Mouse (Mus musculus) cerebellum, adult 11-12 months (tissue): ENCODE data around the gene Tmem213.

ENCODE experiments used
- DNase-seq: peaks from one replicate; pipeline ENCODE4 v3.0.0; 2022

The Tmem213 gene

DNA sequence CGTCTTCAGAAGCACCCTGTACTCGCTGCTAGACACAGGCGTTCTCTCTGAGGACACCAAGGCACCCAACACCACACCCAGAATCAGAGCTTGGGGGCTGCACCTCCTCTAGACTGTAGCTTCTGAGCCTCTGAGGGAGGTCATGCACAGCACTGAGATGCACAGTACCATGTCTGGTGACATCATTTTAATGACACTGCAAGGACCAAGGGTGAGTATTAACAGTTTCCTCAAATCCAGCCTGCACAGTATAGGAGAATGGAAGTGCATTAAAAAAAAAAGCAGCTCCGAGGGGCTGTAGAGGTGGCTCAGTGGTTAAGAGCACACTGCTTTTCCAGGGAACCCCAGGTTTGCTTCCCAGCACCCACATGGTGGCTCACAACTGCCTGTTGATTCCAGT is 50.5 kb downstream of the Tmem213 start:
- no peak for DNase-seq

- DNase-seq, result peak; percentile 80
Observed at GRCm38 (mm10) chr6:38160102-38160501, 51.0 kb downstream of the Tmem213 start.

DNA sequence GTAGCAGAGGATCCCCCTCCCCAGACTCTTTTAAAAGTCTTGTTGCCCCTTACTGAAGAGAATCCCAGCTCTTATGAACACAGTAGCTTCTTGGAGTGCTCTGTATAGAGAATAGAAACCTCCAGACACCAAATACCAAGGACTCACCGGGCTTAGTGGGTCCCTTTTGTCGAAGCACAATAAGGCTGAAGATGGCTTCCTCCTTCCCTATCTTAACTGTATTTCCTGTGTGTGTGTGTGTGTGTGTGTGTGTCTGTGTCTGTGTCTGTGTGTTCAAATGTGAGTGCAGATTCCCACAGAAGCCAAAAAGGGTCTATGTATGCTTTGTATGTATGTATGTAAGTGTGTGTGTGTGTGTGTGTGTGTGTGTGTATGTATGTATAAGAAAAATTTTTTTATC is 51.5 kb downstream of the Tmem213 start:
- DNase-seq, result no peak

- no peak for DNase-seq
Observed at GRCm38 (mm10) chr6:38162825-38163504, 53.9 kb downstream of the Tmem213 start.

DNA sequence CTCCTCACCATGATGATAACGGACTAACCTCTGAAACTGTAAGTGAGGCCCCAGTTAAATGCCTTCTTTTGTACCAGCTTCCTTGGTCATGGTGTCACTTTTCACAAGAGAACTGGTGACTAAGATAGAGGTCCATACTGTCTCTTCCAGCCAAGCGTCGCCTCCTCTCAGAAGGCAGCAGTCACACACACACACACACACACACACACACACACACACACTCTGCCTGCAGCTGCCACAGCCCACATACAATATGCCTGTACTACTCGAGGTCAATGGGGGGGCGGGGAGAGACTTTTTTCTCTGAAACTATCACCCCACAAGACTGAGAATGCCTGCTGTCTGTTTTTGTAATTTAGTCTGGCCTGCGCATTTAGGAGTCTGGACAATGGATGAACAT is 55.6 kb downstream of the Tmem213 start:
- no peak for DNase-seq

- no peak for DNase-seq
Observed at GRCm38 (mm10) chr6:38165385-38165784, 56.3 kb downstream of the Tmem213 start.
